Mouse (Mus musculus) kidney, postnatal 36 days (tissue): ENCODE data around the gene Epn2.
A peak's percentile ranks its signal among the peaks of the same experiment; 100 is the strongest.

Experiments
- DNase-seq, 2 experiments: peaks; one replicate each; pipeline ENCODE4 v3.0.0; 2021 to 2022; ENCODE audit warnings: mixed read lengths in 2 of 2

Epn2 gene

DNA sequence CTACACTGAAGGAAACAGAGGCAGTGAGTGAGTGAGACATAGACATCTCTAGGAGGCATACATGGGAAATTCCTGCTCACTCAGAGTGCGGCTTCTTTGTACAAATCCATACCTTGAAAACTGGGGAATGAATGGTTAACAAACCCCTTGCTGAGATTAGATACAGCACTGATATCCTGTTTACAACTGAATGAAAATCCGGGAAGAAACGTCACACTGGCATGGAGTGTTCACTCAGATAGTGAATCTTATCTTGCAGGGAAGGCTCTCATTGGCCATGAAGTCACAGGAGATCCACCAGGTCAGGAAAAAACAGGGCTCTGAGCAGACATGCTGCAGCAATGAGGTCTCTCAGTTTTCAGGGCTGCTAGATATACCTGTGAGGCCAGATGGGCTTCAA is 42.5 kb downstream of the Epn2 start:
- no peak for DNase-seq

DNA sequence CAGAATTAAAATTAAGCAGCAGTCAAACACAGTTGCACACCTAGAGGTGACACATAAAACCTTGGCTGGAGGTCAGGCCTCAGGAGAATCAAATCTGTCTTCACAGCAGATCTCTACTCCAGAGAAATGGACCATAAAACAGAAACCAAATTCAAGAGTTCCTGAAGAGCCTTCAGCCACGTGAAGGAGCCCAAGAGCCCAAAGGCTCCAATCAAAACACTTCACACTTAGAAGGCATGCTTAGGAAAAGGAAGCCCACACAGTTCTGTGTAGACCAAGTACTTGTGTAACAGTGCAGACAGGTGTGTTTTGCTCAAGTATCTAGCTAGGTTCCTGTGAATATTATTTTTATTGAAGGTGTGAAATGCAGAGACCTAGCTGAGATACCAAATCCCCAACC is 44.0 kb downstream of the Epn2 start:
- no peak for DNase-seq

DNA sequence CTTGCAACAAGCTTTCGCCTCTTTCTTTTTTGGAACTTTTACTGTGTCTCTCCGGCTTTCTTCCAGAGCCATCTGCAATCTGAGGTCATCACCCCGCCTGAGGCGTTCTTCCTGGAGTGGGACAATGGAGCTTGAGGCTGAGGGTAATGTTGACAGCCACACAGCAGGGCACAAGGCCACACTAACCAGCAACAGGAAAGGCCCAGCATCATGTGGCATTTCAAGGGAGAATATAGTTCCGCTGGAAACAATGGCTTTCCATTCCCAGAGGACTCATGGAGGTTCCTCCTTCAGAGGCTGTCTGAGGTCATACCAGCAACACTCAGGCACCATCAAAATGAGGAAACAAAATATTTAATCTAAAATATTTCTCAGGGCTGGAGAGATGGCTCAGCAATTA is 45.9 kb downstream of the Epn2 start:
- DNase-seq = peak; percentile 66 to 82

DNA sequence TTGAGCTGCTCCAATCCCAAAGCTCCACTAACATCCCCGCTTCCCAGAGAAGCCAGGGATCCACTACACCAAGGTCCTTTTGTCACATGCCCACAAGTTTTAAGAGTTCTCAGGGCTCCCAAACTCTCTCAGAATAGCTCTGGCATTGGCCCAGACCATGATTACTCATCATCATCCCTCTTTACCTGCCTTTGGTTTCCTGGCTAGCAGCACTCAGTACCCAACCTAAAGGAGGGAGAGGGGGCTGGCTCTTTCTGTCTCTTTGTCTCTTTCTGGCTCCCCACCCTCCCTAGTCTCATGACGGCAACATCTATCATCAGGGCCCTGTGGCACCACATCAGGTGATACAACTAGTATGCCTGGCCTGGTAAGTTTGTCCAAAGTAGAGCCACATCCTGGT is 46.7 kb downstream of the Epn2 start:
- peak; percentile 50 to 51 for DNase-seq

DNA sequence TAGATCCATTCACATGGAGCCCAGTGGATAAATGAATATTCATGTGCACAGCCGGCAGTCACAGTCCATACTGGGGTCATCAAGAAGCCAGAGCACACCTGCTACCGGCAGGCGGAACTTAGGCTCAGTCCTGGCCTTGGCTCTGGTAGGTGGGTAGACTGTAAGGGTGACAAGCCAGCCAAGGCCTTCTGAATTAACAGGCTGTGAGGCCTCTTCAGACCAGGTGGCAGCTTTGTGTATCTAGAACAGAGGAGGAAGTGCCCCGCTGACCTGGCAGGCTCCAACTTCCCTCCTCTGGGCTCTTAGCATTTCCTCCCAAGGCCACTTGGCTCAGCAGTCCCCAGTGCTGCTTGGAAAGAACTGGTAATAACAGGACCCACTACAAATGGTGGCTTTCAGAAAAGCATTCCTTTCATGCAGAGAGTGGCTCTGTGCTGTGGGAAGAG is 50.2 kb downstream of the Epn2 start:
- DNase-seq = peak; percentile 61 to 69

DNA sequence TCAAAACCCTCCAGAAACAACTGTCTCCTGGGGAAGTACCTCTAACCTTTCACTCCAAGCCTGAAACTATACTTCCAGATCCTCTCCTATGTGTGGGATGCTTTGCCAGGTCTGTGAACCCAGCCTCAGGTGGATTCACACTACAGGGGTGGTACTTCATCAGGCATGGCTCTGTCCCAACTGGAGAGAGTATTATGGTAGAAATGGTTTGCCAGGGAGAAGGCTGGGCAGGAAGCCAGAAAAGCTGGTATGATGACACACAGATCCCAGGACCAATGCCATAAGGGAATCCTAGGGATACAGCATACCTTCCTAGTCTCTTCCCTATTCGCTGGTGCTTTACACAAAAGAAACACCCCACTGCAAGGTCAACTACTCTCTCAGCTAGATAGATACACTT is 52.6 kb downstream of the Epn2 start:
- peak; percentile 16 to 33 for DNase-seq

DNA sequence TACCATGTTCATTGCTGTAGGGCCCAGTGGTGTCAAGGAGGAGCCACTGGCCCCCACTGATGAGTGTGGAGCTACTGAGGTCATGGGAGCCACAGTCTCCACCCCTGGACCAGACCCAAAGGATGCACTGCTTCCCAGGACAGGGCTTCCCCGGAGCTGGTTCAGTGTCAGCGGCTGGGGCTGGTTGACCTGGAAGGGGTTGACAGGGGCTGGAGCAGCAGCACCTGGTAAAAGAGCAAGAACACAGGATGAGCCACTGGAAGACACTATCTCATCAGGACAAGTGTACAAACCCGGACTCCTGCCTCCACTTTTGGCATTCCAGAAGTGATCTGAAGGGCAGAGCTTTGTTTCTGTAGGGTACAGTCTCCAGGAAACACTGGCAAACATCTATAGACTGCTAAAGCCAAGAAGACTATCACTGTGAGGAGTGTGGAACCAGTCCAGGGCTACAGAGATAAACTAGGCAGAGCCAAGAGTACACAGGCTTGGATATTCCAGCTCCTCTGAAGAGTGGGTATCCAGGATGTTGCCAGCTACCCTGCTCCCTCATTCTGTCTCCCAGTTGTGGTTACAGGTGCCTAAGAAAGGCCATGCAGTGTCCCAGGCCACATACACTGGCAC is 59.9 kb downstream of the Epn2 start:
- no peak for DNase-seq

DNA sequence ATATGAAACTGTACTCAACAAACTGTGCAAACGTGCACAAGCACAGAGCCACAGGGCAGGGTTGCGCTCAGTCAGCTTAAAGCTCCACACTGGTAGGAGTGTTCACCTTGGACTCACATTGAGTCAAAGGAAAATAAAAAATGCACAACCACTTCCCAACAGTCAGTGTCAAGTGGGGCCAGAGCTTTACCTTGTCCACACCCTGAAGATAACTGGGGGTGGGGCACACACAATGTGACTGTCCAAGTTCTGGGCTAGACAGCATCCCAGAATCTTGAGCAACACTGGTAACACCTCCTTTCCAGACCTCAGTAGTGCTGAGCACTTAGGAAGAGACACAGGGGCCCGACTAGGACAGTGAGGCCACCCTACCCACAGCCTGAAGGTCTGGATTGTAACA is 60.6 kb downstream of the Epn2 start:
- no peak for DNase-seq

DNA sequence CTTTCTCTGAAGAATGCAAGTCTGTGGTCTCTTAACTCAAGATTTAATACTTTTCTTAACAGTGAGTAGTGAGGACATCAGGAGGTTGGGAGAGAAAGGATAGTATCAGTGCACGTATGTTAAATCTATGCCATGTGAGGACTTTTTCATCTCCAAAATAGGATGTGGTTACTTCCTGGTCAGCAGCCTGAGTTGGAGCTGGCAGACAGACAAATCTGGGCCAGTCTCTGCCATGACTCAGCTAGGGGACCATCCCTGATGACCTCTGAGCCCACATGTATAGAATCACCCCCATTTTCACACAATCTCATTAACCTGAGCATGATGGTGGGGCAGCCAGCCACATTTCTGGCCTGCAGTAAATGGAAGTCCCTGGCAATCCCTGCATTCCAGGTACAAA is 61.5 kb downstream of the Epn2 start:
- no peak for DNase-seq

DNA sequence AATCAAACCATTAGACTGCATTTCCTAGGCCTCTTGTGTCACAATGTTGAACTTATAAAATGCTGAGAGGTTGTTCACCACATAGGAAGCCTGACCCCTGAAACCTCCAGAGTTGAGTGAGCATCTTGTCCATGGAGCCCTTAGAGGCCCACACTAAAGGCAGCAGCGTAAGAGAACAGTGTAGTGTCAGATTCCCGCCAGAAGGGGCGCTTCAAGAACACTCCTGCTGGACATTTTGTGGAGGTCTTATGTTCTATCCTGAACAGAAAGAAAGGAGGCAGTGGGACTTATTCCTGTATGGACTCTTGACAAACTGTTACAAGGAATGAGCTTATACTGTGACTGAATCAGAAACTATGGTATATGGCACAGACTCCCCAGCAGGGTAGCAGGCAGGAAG is 64.5 kb downstream of the Epn2 start:
- DNase-seq = peak; percentile 45 to 77

DNA sequence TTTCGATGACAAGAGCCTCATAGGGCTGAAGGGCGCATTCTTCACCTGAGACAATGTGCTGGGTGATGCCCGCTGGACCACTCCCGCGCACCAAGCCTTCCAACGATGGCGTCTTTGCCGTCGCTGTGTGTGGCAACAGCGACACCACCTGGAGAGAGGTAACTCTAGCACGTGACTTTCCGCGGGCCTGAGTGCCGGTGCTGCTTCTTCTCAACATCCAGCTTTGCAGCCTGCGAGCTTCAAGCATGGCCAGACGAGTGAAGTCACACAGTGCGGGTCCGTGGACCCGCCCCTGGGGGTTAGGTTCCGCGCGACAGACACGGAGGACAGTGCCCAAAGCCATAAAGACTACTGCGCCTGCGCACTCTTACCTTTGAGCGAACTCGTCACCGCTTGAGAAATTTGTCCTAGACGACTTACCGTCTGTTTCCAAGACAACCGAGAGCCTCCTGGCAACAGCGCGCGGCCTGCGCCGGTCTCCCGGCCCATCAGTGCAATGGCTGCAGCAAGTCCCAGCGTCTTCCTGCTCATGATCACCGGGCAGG is 74.7 kb downstream of the Epn2 start, which contains the start of gene B9d1:
B9d1 (plus strand) TSS at position 432 of the 545 bp plus-strand sequence.
- DNase-seq = peak; percentile 97

DNA sequence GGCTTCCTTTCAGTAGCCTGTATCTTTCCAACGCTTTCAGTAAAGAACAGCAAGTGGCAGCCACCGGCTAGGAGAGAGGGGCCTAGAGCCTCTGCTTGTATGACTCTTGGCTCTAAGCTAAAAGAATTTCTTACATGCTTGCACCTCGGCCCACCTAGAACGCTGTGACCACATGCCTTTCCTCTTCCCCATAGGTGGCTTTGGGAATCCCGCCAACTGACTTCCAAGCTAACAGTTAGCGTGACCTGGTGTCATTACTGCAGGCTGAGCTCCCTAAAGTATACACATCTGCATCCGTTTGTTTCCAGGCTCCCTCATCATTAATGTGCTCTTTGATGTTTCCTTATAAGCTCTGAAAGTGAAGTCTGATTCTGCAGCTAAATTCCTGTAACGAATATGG is 75.6 kb downstream of the Epn2 start:
- no peak for DNase-seq

DNA sequence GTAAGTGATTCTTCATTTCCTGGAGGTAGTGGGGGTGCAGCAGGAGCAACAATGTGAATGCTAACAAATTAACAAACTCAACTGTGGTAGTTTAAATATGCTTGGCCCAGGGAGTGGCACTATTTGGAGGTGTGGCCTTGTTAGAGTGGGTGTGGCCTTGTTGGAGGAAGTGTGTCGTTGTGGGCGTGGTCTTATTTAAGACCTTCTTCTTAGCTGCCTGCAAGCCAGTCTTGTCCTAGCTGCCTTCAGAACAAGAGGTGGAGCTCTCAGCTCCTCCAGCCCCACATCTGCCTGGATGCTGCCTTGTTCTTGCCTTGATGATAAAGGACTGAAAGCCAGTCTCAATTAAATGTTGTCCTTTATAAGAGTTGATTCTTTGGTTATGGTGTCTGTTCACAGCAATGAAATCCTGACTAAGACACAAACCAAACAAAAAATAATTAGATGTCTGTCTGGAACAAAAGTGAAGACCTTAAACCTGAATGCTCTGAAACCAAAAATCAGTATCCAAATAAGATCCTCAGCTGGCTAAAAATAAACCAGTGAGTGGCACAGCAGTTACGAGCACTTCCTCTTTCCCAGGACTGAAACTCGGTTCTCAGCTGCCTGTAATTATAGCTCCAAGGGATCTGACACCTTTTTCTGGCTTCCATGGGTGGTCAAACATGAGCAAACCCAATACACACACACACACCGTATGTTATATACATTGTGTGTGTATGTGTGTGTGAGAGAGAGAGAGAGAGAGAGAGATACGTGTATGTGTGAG is 80.6 kb downstream of the Epn2 start:
- no peak for DNase-seq

DNA sequence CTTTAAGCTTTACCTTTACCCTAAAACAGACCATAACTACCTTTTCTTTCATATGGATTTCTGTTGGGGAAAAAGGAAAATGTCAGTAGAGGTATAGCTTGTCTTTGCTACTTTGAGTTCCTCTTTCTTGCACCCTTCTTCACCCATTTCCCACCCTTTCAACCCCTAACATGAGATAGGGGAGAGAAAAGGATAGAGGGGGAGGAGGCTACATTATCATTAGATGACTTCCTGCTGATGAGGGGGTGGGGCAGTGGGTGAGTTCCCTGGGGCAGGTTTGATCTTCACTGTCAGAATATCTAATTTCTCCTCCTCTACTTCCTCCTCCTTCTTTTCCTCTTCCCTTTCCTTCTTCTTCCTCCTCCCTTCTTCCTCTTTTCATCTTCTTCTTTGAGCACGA is 82.0 kb downstream of the Epn2 start:
- no peak for DNase-seq

DNA sequence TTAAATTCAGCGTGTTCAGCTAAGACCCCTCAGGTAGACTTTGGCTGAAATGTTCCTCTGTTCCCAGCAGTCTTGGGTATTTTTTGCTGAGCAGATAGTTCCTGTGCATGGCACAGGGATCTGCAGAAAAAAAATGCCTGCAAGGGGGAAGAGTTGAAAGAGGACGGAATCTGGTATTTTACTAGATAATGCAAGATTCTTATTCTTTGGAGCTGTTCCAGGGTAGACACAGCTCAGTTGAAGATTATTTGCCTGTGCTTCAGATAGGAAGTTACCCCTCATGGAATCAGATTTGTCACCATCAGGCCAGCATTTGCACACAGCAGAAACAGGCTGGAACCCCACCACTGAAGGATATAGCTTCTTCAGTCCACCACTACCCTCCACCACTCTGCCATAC is 84.0 kb downstream of the Epn2 start:
- no peak for DNase-seq

DNA sequence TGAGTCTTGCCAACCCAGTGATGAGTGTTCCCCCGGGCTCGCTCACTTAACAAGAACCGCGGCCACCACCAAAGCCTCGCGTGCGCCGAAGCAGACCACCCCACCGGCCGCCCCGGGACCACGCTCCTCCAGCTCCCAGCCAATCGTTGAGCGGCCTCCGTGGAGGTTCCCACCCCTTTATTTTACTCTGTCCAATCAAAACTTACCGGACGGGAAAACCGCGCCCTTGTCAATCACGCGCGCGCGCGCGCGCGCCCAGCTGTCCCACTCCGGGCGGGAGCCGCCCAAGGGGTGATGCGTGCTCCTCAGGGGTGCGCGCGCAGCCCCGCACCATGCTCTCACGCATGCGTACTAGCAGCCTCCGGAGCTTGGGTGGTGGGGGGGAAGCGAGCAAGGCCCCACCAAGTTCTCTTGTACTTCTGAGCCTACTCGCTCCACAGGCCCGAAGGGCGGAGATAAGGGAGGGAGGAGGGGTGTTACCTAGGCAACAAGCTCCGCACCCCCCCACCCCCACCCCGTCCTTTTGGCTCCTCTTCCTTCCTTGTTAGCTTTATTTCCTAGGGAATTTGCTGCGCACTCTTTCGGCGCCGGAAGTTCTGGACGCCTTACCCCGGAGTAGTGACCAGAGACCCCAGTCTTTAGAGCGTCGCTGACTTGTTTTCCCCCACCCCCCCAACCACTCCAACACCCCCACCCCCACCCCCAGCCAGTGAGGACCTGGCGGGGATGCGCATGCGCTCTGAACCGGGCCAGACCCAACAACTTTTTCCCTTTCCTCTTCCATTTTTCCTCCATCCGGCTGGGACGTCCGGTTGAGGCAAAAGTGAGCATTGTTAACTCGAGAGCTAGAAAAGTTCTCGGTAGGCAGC is 85.1 kb downstream of the Epn2 start, which contains the start of gene Mapk7:
Mapk7 (minus strand) TSS at position 278 of the 869 bp plus-strand sequence.
- DNase-seq = peak; percentile 98

DNA sequence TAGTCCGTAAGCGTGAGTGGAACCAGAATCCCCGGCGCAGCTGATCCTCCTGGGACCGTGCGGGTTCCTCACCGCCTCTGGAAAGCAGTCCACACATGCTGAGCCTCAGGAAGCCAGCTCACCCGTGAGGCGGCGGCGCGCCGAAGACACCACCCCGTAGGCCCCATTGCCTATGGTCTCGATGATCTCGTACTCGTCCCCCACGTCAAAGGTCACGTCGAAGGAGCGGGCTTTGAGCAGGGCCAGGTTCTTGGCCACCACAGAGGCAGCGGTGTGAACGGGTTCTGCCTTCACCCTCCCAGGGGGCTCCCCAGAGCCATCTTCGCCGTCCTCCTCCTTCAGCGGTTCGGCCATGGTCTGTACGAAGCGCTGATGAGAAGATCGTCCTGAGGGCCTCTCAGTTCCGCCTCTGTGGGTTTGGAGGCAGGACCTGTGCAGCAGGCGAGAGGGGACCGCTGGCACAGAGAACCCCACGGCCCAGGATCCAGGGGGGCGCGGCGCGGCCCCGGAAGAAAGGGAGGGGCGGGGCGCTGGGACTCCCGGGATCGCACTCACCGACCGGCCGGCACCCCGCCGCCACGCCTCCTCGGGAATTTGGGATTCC is 85.9 kb downstream of the Epn2 start:
- peak; percentile 12 to 48 for DNase-seq

DNA sequence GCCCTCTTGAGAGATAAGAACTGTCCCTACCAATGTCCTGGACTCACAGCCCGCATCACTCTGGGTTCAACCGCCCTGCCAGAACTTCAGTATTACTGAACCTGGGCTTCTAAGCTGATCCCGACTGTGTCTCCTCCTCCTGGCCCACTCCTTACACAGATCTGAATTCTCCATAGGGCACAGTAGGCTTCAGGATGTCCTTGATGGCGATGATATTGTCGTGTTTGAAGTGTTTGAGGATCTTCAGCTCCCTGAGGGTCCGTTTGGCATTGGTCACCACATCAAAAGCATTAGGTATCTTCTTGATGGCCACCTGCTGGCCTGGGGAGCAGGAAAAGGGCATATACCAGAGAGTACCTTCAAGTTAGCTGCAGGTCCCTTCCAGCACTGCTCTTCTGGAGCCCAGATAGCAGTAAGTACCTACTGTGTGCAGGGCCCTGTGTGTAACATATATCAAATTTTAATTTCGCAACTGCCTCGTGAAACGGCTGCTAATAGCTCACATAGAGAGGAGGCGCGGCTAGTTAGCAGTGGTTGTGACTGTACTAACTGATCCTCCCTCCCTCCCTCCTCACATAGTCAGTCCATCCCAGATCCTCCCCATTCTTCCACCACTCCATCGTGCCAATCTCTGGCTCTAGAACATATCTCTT is 86.6 kb downstream of the Epn2 start:
- DNase-seq = no peak

DNA sequence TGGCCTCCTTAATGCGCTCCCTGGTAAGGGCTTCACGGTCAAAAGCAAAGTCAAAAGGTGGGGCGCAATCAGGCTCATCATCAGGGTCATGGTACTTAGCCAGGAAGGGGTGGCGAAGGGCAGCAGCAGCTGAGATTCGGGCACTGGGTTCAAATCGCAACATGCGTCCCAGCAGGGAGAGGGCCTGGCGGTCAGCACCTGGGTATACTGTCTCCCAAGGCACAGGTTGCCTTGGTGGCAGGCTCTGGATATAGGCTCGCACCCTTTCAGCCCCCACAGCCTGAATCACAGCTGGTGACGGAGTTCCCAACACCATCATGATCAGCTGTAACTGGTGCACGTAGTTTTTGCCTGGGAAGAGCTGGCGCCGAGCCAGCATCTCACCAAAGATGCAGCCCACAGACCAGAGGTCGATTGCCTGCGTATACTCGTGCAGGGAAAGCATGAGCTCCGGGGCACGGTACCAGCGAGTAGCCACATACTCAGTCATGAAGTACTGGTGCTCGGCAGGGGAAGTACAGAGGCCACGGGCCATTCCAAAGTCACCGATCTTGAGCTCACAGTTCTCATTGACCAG is 88.5 kb downstream of the Epn2 start:
- no peak for DNase-seq

DNA sequence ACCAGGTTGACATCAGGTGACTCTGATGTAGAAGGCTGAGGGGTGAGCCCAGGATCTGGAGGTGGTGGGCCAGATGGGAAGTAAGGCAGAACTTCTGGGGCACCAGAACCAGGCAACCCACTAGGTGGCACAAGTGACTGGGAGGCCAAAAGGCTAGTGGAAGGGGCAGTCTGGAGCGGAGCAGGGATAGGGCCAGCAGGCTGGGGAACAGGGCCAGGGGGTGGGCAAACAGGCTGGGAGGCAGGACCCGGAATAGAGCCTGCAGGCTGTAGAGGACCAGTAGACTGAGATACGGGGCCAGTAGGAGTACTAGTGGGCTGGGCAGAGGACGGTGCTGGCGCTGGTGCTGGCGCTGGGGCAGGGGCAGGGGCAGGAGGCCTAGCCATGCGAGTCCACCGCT is 89.6 kb downstream of the Epn2 start:
- DNase-seq = no peak

DNA sequence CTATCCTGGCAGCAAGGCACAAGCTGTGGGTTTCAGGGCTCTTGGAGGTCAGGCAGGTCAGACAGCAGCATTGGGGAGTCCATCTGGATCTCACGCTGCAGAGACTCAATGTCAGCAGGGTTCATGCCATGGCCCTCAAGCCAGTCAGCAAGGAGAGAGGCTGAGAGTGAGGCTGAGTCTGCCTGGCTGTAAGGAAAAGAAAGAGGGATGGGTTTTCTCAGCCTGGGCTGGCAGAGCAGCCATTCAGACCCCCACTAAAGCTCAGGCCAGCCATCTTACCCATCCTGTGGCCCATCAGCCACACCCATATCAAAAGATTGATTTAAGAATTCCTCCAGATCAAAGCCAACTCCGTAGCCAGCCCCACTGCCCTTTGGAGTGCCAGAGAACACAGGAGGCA is 90.4 kb downstream of the Epn2 start:
- no peak for DNase-seq

DNA sequence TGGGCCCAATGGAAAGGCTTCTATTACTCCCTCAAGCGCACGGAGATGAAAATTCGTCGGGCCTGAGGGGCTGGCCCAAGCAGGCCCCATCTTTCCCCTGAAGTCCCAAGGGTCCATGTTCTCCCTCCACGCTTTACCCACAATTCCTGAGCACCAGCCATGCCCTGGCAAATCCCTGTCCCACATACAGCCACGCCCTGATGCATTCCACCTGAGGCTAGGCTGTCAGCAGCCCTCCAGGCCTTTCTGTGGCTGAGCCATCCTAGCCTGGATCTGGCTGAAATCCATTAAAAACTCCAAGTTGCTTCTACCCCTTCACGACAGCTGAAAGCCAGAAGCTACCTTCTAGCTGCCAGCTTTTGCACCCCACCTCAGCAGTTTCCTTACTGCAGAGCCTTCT is 91.6 kb downstream of the Epn2 start:
- no peak for DNase-seq
